Mouse (Mus musculus) retina, postnatal 7 days (tissue): ENCODE measurements at regions not wholly inside any gene's neighbourhood (a gene's known extent, or its start where the extent isn't known, plus 50 kb on each side); places are given as distances from the start of the nearest gene placed in this dataset.
"Not testable (repeated sequence)": the region's sequence is repeated elsewhere in the genome, so short reads cannot be mapped to it uniquely, and the experiment has no call there.

Experiments used
- DNase-seq: peaks from one replicate; pipeline ENCODE4 v3.0.0-alpha.2; 2012; ENCODE audit warnings: low read depth, low spot score

GRCm38 (mm10) chr3:16533643-16534042 lies 527.4 kb upstream of the Gm5150 start:
- no peak for DNase-seq

- DNase-seq, result not testable (repeated sequence)
These were observed 521.3 kb upstream of the Gm5150 start for GRCm38 (mm10) chr3:16527511-16527910.

GRCm38 (mm10) chr3:16488431-16488830 lies 482.2 kb upstream of the Gm5150 start:
- not testable (repeated sequence) for DNase-seq

DNA sequence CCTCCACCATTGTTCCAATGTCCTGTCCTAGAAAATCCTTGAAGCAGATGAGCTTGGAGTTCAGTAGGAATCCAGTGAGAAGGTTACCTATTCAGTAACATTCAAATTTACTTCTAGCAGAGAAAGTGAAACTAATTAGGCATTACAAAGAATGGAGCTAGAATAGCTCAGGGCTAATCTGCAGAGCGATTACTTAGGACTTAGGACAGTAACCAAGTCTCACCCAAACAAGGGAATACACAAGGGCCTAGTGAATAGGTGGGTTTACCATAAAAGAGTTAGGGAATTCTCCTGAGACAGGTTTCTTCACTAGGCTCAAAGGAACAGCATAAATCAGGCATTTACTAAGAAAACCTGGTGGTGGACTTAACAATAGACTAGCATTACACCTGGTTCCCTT lies 476.5 kb upstream of the Gm5150 start:
- DNase-seq, result no peak

DNA sequence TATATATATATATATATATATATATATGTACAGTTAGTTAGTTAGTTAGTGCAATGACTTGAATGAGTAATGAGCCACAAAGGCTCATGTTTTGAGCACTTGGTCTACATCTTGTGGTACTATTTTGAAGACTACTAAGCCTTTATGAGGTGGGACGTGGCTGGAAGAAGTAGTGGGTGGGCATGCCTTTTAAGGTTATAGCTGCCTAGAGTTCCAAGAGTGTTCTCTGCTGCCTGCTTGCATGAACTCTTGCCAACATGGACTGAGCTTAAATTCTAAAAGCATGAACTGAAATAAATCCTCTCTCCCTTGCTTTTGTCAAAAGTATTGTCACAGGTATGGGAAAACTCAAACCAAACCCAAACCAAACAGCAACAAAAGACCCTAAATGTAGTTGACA lies 465.1 kb upstream of the Gm5150 start:
- no peak for DNase-seq

- peak; percentile 56 for DNase-seq
These were observed 460.2 kb upstream of the Gm5150 start for GRCm38 (mm10) chr3:16466388-16466787.

DNA sequence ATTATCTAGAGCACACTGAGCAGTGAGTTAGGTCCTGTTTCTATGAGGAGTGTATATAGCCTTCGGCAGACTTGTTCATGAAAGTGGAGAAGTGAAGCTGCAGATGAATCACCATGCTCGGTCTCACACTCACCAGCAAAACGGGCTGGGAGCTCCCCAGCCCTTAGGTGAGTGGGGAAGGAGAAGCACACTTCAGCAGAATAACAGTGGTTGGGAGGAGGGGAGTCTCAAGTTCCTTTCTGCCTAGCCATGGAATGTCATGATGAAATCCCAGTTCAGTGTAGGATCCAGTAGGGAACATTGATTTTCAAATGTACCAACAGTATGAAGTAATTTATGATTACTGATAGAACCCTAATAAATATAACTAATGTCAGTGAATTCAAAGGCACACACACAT lies 459.1 kb upstream of the Gm5150 start:
- no peak for DNase-seq

DNA sequence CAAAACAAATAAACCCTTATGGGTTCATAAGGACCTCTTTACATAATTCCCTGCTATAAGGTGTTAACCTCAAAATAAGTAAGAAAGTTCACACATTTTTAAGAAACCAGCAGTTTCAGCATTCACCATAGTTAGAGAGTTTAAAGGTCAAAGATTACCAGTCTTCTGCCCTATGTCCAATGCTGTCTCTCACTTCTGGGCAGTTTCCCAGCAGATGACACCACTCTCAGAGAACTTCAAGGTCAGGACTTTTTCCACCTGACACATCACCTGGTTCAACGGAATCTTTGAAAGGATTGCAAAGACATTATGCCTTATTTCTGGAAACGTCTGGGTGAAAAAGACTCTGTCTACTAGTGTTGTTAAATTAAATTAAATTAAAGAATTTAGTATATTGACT lies 458.1 kb upstream of the Gm5150 start:
- no peak for DNase-seq

GRCm38 (mm10) chr3:16433033-16433432 lies 426.8 kb upstream of the Gm5150 start:
- DNase-seq, result no peak

DNA sequence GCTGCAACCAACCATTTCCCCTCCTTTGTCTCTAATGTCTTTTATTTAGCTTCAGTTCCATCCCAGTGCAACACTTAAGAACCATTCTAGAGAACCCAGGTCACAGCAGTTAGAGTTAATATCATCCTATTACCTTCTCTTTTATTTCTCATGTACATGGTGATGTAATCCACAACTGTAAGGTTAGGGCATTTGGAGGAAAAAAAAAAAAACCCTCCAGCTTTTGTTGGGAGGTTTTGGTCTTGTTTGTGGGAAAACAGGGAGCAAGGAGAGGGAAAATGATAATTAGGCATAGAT lies 425.5 kb upstream of the Gm5150 start:
- no peak for DNase-seq

- no peak for DNase-seq
These were observed 425.0 kb upstream of the Gm5150 start for GRCm38 (mm10) chr3:16431082-16431818.
